Mouse (Mus musculus): ENCODE measurements around the gene Als2cl. TPM values are rescaled to one million over a fixed set of nuclear protein-coding genes. Genes with fewer than 3 reads are reported as not detected.

Als2cl gene
- total and polyA plus RNA-seq, 2 experiments from 2014 or later = 2.1 to 5.5 TPM

DNA sequence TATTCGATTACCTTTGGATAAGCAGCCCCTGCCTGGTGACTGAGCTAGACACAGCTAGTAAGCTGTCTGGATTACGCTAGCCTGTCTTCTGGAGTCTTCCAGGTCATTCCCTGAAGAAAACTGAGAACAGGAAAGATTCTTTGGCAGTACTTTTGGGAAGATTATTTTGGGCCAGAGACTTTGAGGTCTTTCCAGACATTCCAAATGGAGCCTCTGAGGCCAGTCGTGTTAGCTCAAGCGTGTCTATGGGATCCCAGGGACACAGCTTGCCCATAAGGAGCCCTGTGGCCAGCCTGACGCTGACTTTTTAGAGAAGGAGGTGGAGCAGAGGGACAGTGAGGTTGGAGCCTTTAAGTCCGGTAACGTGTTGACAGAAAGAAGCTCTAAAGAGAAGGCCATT lies 56.3 kb downstream of the Als2cl start:
- no peaks in the 10 kb centered on the region for H3K36me3 ChIP-seq (replicated peaks; ENCODE audit: control insufficient read depth, insufficient read depth, low read length)
- no peak overlapping the region for H3K27ac ChIP-seq (ENCODE audit: low read depth)
- ATAC-seq (ENCODE audit: insufficient read depth, low read depth) = no peak
- H3K9me3 ChIP-seq (replicated peaks; ENCODE audit: control insufficient read depth, low read length) = no peaks in the 10 kb centered on the region
- H3K27me3 ChIP-seq (ENCODE audit: control insufficient read depth, insufficient read depth, low read length) = no peaks in the 10 kb centered on the region
- H3K4me2 ChIP-seq (ENCODE audit: low read depth, low read length) = no peak overlapping the region
- no peaks in the 10 kb centered on the region for H3K4me1 ChIP-seq (ENCODE audit: control insufficient read depth, insufficient read depth)
- no peak for TF ChIP-seq EP300 (IDR thresholded peaks at IDR 0.05; ENCODE audit: low read depth)
- H3K9ac ChIP-seq (replicated peaks; ENCODE audit: low read depth, low read length) = no peak overlapping the region
- H3K4me3 ChIP-seq (ENCODE audit: low read depth, low read length) = no peak overlapping the region
- DNase-seq (ENCODE audit: low spot score) = no peak
- WGBS = 80% methylated on average over 7 of the region's 7 CpGs

DNA sequence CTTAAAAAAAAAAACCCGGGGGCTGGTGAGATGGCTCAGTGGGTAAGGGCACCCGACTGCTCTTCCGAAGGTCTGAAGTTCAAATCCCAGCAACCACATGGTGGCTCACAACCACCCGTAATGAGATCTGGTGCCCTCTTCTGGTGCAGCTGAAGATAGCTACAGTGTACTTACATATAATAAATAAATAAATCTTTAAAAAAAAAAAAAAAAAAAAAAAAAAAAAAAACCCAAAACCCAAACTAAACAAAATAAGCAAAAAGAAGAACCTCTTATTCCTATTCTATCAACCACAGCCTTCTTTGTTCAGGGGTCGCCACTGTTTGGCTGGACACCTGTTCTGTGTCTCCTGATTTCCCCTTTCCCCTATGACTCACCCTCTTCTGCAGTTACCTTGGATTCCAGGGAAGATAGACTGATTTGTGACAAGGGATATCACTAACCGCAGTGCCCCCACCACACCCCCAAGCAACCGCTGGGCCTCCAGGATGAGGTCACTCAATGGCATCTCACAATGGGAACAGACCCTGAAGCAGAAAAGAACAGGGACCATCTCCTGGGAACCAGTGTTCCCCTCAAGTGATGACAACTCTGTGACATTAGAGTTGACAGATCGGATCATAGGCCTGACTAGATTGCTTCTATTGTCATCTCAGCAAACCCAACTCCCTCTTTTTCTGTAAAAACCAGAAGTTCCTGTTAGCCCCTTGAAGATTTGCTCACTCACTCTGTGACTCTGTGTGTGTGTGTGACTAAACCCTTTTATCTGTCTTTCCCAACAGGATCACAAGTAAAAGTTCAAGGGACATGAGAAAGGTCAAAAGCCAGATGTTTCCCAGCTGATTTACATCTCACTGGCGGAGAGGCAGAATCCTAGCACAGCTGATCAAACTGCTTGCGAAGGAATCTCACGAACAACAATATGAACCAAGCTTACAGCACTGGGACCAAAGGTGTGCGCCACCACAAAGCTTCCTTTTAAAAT lies 58.1 kb downstream of the Als2cl start:
- TF ChIP-seq CTCF (IDR thresholded peaks at IDR 0.05; ENCODE audit: low read depth) (no peak), EP300 (IDR thresholded peaks at IDR 0.05; ENCODE audit: low read depth) (no peak)
- ATAC-seq (ENCODE audit: insufficient read depth, low read depth) = no peak
- WGBS = 75% methylated on average over 12 of the region's 12 CpGs

DNA sequence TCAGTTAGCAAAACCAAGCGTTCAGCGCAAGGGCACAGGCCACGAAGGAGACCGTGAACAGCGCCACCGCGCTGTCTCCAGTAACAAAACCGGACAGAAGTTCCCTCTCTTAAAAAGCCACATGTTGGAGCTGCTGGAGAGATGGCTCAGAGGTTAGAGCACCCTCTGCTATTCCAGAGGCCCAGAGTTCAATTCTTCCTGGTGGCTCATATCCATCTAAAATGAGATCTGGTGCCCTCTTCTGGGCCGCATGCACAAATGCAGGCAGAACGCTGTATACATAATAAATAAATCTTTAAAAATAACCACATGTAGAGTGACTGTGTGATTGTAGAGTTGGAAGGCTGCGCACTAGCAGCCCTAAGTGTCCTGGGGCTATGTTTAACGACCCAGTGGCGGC lies 64.6 kb downstream of the Als2cl start:
- WGBS = 30% methylated on average over 13 of the region's 13 CpGs
- H3K9ac ChIP-seq (replicated peaks; ENCODE audit: low read depth, low read length) = no peak overlapping the region
- H3K27ac ChIP-seq (ENCODE audit: low read depth) = no peak overlapping the region
- TF ChIP-seq CTCF (IDR thresholded peaks at IDR 0.05; ENCODE audit: low read depth) (peak; percentile 56), EP300 (IDR thresholded peaks at IDR 0.05; ENCODE audit: low read depth) (no peak)
- ATAC-seq (ENCODE audit: insufficient read depth, low read depth) (peak; percentile 44; the same call in 1 of the 2 replicates), DNase-seq (ENCODE audit: low spot score) (peak; percentile 35)
- peaks cover 11% of the 10 kb centered on the region for H3K27me3 ChIP-seq (ENCODE audit: control insufficient read depth, insufficient read depth, low read length)
- no peaks in the 10 kb centered on the region for H3K9me3 ChIP-seq (replicated peaks; ENCODE audit: control insufficient read depth, low read length)
- H3K4me3 ChIP-seq (ENCODE audit: low read depth, low read length) = no peak overlapping the region
- H3K4me2 ChIP-seq (ENCODE audit: low read depth, low read length) = no peak overlapping the region
- H3K4me1 ChIP-seq (ENCODE audit: control insufficient read depth, insufficient read depth) = peaks cover 6% of the 10 kb centered on the region; the same call in 1 of the 2 replicates
- no peaks in the 10 kb centered on the region for H3K36me3 ChIP-seq (replicated peaks; ENCODE audit: control insufficient read depth, insufficient read depth, low read length)

More for the DNA sequence above, 58.1 kb downstream of the Als2cl start:
- Histone ChIP-seq H3K4me3 (ENCODE audit: low read depth, low read length) (no peak overlapping the region), H3K4me1 (ENCODE audit: control insufficient read depth, insufficient read depth) (no peaks in the 10 kb centered on the region), H3K4me2 (ENCODE audit: low read depth, low read length) (no peak overlapping the region), H3K36me3 (replicated peaks; ENCODE audit: control insufficient read depth, insufficient read depth, low read length) (no peaks in the 10 kb centered on the region), H3K27ac (ENCODE audit: low read depth) (no peak overlapping the region), H3K27me3 (ENCODE audit: control insufficient read depth, insufficient read depth, low read length) (no peaks in the 10 kb centered on the region), H3K9me3 (replicated peaks; ENCODE audit: control insufficient read depth, low read length) (no peaks in the 10 kb centered on the region), H3K9ac (replicated peaks; ENCODE audit: low read depth, low read length) (no peak overlapping the region)
- no peak for DNase-seq (ENCODE audit: low spot score)

DNA sequence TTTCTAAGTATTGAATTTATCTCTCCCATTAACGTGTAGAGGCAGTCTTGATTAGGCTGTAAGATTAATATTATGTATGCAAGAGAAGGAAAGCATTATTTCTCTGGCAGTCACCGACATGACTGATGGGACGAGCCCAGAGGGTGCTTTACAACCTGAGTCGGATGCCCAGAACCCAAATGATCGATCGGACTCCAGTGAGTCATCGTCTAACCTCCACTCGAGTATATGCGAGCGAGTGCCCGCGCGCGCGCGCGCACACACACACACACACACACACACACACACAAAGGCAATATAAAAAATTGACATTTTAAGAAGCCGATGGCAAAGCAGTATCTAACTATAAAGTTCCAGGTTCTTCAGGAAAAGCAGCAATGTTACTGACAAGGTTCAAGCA lies 65.7 kb downstream of the Als2cl start:
- 47% methylated on average over 18 of the region's 18 CpGs for WGBS
- Histone ChIP-seq H3K36me3 (replicated peaks; ENCODE audit: control insufficient read depth, insufficient read depth, low read length) (no peaks in the 10 kb centered on the region), H3K4me1 (ENCODE audit: control insufficient read depth, insufficient read depth) (peaks cover 7% of the 10 kb centered on the region; the same call in 1 of the 2 replicates), H3K4me3 (ENCODE audit: low read depth, low read length) (no peak overlapping the region), H3K9ac (replicated peaks; ENCODE audit: low read depth, low read length) (no peak overlapping the region), H3K27ac (ENCODE audit: low read depth) (no peak overlapping the region), H3K4me2 (ENCODE audit: low read depth, low read length) (no peak overlapping the region), H3K9me3 (replicated peaks; ENCODE audit: control insufficient read depth, low read length) (no peaks in the 10 kb centered on the region), H3K27me3 (ENCODE audit: control insufficient read depth, insufficient read depth, low read length) (peaks cover 11% of the 10 kb centered on the region)
- ATAC-seq (ENCODE audit: insufficient read depth, low read depth) (no peak), DNase-seq (ENCODE audit: low spot score) (no peak)
- TF ChIP-seq CTCF (IDR thresholded peaks at IDR 0.05; ENCODE audit: low read depth) (no peak), EP300 (IDR thresholded peaks at IDR 0.05; ENCODE audit: low read depth) (no peak)

DNA sequence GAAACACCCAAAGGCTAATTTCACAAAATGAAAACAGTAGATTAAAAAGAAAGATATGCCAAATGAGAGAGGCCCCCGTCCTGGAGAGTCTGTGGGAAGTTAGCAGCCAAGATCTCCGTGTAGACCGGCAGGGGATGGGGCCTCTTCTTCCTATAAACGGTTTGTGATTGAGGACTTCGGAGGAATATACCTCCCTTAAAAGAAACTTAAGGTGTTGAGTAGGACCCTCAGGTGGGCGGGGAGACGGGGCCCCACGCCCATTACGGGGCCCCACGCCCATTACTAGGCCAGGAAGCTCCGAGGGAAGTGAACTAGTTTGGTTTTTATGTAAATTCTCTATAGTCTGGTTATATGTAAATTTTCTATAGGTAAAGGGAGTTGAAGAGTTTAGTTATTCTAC lies 66.3 kb downstream of the Als2cl start, which contains the start of gene Tdgf1:
TSS of gene Tdgf1 (minus strand) at position 233 of the 400 bp plus-strand sequence.
- WGBS = 52% methylated on average over 11 of the region's 11 CpGs
- TF ChIP-seq CTCF (IDR thresholded peaks at IDR 0.05; ENCODE audit: low read depth) = no peak
- ATAC-seq (ENCODE audit: insufficient read depth, low read depth) = no peak
- peaks cover 7% of the 10 kb centered on the region for H3K4me1 ChIP-seq (ENCODE audit: control insufficient read depth, insufficient read depth)
- no peak within 1 kb of the TSS for H3K27ac ChIP-seq (ENCODE audit: low read depth)
- H3K36me3 ChIP-seq (replicated peaks; ENCODE audit: control insufficient read depth, insufficient read depth, low read length) = no peaks in the 10 kb centered on the region
- H3K9ac ChIP-seq (replicated peaks; ENCODE audit: low read depth, low read length) = no peak within 1 kb of the TSS
- no peaks in the 10 kb centered on the region for H3K9me3 ChIP-seq (replicated peaks; ENCODE audit: control insufficient read depth, low read length)
- H3K4me3 ChIP-seq (ENCODE audit: low read depth, low read length) = no peak within 1 kb of the TSS
- no peak for DNase-seq (ENCODE audit: low spot score)
- H3K27me3 ChIP-seq (ENCODE audit: control insufficient read depth, insufficient read depth, low read length) = peaks cover 11% of the 10 kb centered on the region
- H3K4me2 ChIP-seq (ENCODE audit: low read depth, low read length) = no peak within 1 kb of the TSS
